Mouse (Mus musculus) hindbrain, embryonic 12.5 days (tissue): ENCODE measurements around the gene Poldip3. TPM values are rescaled to one million over a fixed set of nuclear protein-coding genes. Genes with fewer than 3 reads are reported as not detected.

Source experiments
- ATAC-seq: fragments of 200-750 bp; cut with Nextera tagmentation; 2 replicates; pipeline ENCODE4 v1.8.0; 2017; ENCODE audit warnings: moderate TSS enrichment; ENCODE audit not compliant: low FRiP score
- H3K27ac ChIP-seq: fragments of 300-500 bp; sonication (generic); 2 replicates; pipeline ENCODE4 v1.5.1; 2016; ENCODE audit warnings: mild to moderate bottlenecking
- H3K27me3 ChIP-seq: fragments of 300-500 bp; sonication (generic); 2 replicates; pipeline ENCODE4 v1.6.1; 2016; ENCODE audit warnings: mild to moderate bottlenecking
- H3K36me3 ChIP-seq: fragments of 300-500 bp; sonication (generic); 2 replicates; pipeline ENCODE4 v1.6.1; 2016; ENCODE audit warnings: mild to moderate bottlenecking
- H3K4me1 ChIP-seq: fragments of 300-500 bp; sonication (generic); 2 replicates; pipeline ENCODE4 v1.6.1; 2016
- H3K4me2 ChIP-seq: fragments of 300-500 bp; sonication (generic); replicated peaks from 2 replicates; pipeline ENCODE4 v1.6.1; 2016; ENCODE audit warnings: mild to moderate bottlenecking
- H3K4me3 ChIP-seq: fragments of 300-500 bp; sonication (generic); 2 replicates; pipeline ENCODE4 v1.5.1; 2016; ENCODE audit warnings: mild to moderate bottlenecking
- H3K9ac ChIP-seq: fragments of 300-500 bp; sonication (generic); 2 replicates; pipeline ENCODE4 v1.6.1; 2016; ENCODE audit warnings: mild to moderate bottlenecking, moderate library complexity
- H3K9me3 ChIP-seq: fragments of 300-500 bp; sonication (generic); replicated peaks from 2 replicates; pipeline ENCODE4 v1.6.1; 2016; ENCODE audit warnings: mild to moderate bottlenecking
- WGBS: fragments of 180-500 bp; shearing (Covaris S2); methylation state at CpG from one replicate; pipeline ENCODE4 v1.1.7; 2016; 5-methylcytosine and 5-hydroxymethylcytosine counted together
- polyA plus RNA-seq: library from polyadenylated mRNA; unstranded; fragments of >200 nt; fragmentation: Nextera tagmentation; extraction: Ambion mirVana; gene quantifications from 2 replicates; pipeline ENCODE4 v1.2.1, GENCODE M21; 2016

The Poldip3 gene
- polyA plus RNA-seq, 1 experiment from 2014 or later = 163 TPM

DNA sequence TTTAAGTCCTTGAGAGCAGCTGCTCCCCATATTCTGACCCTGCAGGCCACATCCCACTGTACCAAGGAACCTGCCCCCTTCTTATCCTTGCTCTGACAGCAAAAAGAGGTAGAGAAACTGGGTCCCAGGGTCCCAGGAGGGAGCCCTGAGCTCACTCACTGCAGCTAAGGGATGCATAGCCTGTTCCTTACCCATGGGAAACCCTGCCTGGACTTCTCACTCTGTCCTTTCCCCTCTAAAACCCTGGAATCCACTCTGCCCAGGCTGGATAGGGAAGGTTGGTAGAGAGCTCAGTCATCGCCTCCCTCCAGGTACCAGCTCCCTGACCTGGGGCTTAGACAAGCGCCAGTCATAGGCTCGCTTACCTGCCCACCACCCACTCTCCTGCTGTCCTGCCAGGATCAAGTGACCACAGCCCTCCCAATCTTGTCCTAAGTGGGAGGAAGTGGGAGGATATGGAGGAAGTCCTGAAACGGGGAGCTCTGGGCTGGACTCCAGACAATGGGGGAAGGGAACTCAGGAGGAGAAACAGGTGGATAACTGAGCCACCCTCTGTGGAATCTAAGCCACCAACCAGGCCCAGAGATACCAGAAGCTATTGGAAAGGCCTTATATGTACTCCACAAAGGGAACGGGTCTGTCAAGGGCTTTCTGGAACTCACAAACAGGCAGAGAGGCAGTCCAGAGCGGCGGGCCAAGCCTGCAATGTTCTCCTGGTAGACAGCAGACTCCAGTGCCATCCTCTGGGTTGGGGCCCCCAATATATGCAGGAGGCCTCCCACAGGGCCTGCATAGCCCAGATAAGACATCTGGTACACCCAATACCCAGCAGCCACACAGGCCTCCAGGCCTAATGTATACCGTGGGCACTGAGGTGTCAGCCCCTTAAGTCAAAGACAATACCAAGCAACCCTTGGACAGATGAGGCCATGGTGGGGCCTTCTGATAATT is 20.9 kb upstream of the Poldip3 start:
- Histone ChIP-seq H3K27me3 (no peaks in the 10 kb centered on the region), H3K4me2 (no peak overlapping the region), H3K9me3 (no peaks in the 10 kb centered on the region), H3K27ac (no peak overlapping the region), H3K36me3 (peaks cover 6% of the 10 kb centered on the region; the same call in 1 of the 2 replicates), H3K9ac (0 out of 2 replicates have a peak overlapping the region, but pooled peaks have one; percentile 2), H3K4me3 (no peak overlapping the region), H3K4me1 (peaks cover 31% of the 10 kb centered on the region)
- ATAC-seq = no peak
- 86% methylated on average over 8 of the region's 8 CpGs for WGBS

- Histone ChIP-seq H3K27me3 (no peaks in the 10 kb centered on the region), H3K4me2 (no peak overlapping the region), H3K27ac (no peak overlapping the region), H3K4me3 (no peak overlapping the region), H3K36me3 (peaks cover 10% of the 10 kb centered on the region; the same call in 1 of the 2 replicates), H3K9me3 (no peaks in the 10 kb centered on the region), H3K9ac (no peak overlapping the region), H3K4me1 (peaks cover 31% of the 10 kb centered on the region)
- 66% methylated on average over 7 of the region's 7 CpGs for WGBS
- ATAC-seq = no peak
Observed at GRCm38 (mm10) chr15:83168875-83169771, 19.9 kb upstream of the Poldip3 start.

GRCm38 (mm10) chr15:83168311-83168710 is 19.1 kb upstream of the Poldip3 start:
- no peak overlapping the region for H3K4me3 ChIP-seq
- peaks cover 31% of the 10 kb centered on the region for H3K4me1 ChIP-seq
- H3K9me3 ChIP-seq = no peaks in the 10 kb centered on the region
- H3K36me3 ChIP-seq = peaks cover 10% of the 10 kb centered on the region; the same call in 1 of the 2 replicates
- no peak overlapping the region for H3K9ac ChIP-seq
- H3K27me3 ChIP-seq = no peaks in the 10 kb centered on the region
- H3K27ac ChIP-seq = no peak overlapping the region
- no peak for ATAC-seq
- no peak overlapping the region for H3K4me2 ChIP-seq
- WGBS = 89% methylated on average over 3 of the region's 3 CpGs

GRCm38 (mm10) chr15:83167550-83168065 is 18.4 kb upstream of the Poldip3 start:
- Histone ChIP-seq H3K9me3 (no peaks in the 10 kb centered on the region), H3K27ac (0 out of 2 replicates have a peak overlapping the region, but pooled peaks have one; percentile 3), H3K4me1 (peaks cover 24% of the 10 kb centered on the region), H3K27me3 (no peaks in the 10 kb centered on the region), H3K36me3 (peaks cover 14% of the 10 kb centered on the region; the same call in 1 of the 2 replicates), H3K4me2 (no peak overlapping the region), H3K4me3 (no peak overlapping the region), H3K9ac (no peak overlapping the region)
- 92% methylated on average over 8 of the region's 8 CpGs for WGBS
- ATAC-seq = no peak

- Histone ChIP-seq H3K9me3 (no peaks in the 10 kb centered on the region), H3K27me3 (no peaks in the 10 kb centered on the region), H3K36me3 (peaks cover 18% of the 10 kb centered on the region; the same call in 1 of the 2 replicates), H3K4me3 (no peak overlapping the region), H3K4me1 (peaks cover 23% of the 10 kb centered on the region), H3K4me2 (no peak overlapping the region), H3K27ac (0 out of 2 replicates have a peak overlapping the region, but pooled peaks have one; percentile 3), H3K9ac (no peak overlapping the region)
- ATAC-seq = no peak
- WGBS = 73% methylated on average over 5 of the region's 5 CpGs
Observed at GRCm38 (mm10) chr15:83167126-83167525, 17.9 kb upstream of the Poldip3 start.

DNA sequence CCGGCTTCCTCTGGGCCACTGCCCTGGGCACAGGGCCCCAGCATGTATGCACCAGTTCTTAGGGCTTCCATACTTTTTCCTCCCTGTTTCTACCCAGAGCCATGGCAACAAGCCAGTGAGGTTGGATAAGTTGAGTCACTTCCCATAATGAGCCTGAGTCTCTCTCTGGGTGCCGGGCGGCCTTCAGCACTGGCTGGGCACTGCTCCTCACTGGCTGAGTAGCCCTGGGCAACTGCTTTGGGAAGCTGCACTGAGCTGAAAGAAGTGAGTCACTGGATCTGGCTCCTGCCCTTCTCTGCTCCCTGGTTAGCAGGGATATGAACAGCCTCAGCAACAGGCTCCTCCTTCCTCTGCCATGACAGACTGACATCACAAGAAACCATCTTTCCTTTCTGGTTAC is 17.5 kb upstream of the Poldip3 start:
- Histone ChIP-seq H3K36me3 (peaks cover 18% of the 10 kb centered on the region; the same call in 1 of the 2 replicates), H3K4me1 (peaks cover 23% of the 10 kb centered on the region), H3K4me3 (no peak overlapping the region), H3K27ac (no peak overlapping the region), H3K27me3 (no peaks in the 10 kb centered on the region), H3K9ac (no peak overlapping the region), H3K4me2 (no peak overlapping the region), H3K9me3 (no peaks in the 10 kb centered on the region)
- no peak for ATAC-seq
- 87% methylated on average over 3 of the region's 3 CpGs for WGBS

GRCm38 (mm10) chr15:83165526-83166315 is 16.5 kb upstream of the Poldip3 start:
- Histone ChIP-seq H3K9me3 (no peaks in the 10 kb centered on the region), H3K36me3 (peaks cover 18% of the 10 kb centered on the region; the same call in 1 of the 2 replicates), H3K9ac (no peak overlapping the region), H3K4me2 (no peak overlapping the region), H3K27ac (no peak overlapping the region), H3K4me1 (peaks cover 23% of the 10 kb centered on the region), H3K27me3 (no peaks in the 10 kb centered on the region), H3K4me3 (no peak overlapping the region)
- no peak for ATAC-seq
- 96% methylated on average over 13 of the region's 13 CpGs for WGBS

- no peak for ATAC-seq
- H3K36me3 ChIP-seq = peaks cover 24% of the 10 kb centered on the region
- H3K27me3 ChIP-seq = no peaks in the 10 kb centered on the region
- H3K4me2 ChIP-seq = no peak overlapping the region
- no peak overlapping the region for H3K4me3 ChIP-seq
- peaks cover 16% of the 10 kb centered on the region for H3K4me1 ChIP-seq
- H3K9ac ChIP-seq = no peak overlapping the region
- H3K27ac ChIP-seq = no peak overlapping the region
- H3K9me3 ChIP-seq = no peaks in the 10 kb centered on the region
- WGBS = 86% methylated on average over 5 of the region's 5 CpGs
Observed at GRCm38 (mm10) chr15:83164971-83165471, 15.8 kb upstream of the Poldip3 start.

DNA sequence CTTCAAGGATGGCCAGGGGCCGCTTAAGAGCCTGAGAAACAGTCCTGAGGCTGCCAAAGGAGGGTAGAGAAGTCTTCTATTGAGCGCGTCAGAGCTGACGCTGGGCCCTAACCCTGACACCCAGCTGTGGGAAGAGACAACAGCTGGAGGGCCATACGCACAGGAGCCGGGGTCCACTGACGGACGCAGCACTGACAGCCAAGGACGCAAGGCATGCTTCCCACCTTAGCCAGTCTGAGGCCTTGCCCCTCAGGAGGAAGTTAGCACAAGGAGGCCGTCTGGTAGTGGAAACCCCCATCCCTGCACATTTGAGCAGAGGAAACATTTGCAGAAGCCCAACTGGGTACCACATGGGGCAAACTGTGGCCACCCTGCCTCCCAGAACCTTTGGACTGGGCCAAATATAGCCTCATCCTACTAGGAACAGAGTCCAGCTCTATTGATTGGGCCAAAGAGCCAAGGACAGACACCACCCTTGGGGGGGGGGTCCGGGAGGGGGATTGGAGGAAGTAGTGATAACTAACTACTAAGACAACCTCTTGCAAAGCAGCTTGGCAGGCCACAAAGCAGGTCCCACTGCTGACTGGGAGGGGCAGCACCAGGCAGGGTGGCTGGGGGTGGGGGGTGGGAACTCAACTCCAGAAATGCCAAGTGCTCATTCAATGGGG is 13.8 kb upstream of the Poldip3 start:
- Histone ChIP-seq H3K36me3 (peaks cover 45% of the 10 kb centered on the region), H3K4me3 (no peak overlapping the region), H3K27me3 (no peaks in the 10 kb centered on the region), H3K4me2 (no peak overlapping the region), H3K4me1 (peaks cover 9% of the 10 kb centered on the region), H3K9me3 (0 out of 2 replicates have a peak, but pooled peaks cover 4% of the 10 kb centered on the region), H3K27ac (no peak overlapping the region), H3K9ac (no peak overlapping the region)
- no peak for ATAC-seq
- 88% methylated on average over 11 of the region's 11 CpGs for WGBS

GRCm38 (mm10) chr15:83162001-83162400 is 12.8 kb upstream of the Poldip3 start:
- Histone ChIP-seq H3K27me3 (no peaks in the 10 kb centered on the region), H3K4me1 (peaks cover 9% of the 10 kb centered on the region), H3K9ac (no peak overlapping the region), H3K4me2 (no peak overlapping the region), H3K4me3 (no peak overlapping the region), H3K27ac (no peak overlapping the region), H3K36me3 (peaks cover 55% of the 10 kb centered on the region), H3K9me3 (0 out of 2 replicates have a peak, but pooled peaks cover 4% of the 10 kb centered on the region)
- WGBS = 89% methylated on average over 4 of the region's 4 CpGs
- ATAC-seq = no peak
